Mouse (Mus musculus) myocyte (in vitro differentiated cells): ENCODE measurements around the gene Scube3.

Experiments
- CEBPB ChIP-seq: IDR thresholded peaks from 2 replicates; pipeline ENCODE4 v1.6.1; 2011; ENCODE audit warnings: mild to moderate bottlenecking, moderate library complexity; ENCODE audit not compliant: poor library complexity, insufficient read depth, severe bottlenecking
- MYOD1 ChIP-seq, 3 experiments: IDR thresholded peaks; one replicate each; pipeline ENCODE4 v1.6.1; 2011; ENCODE audit warnings: control low read depth in 2 of 3, low read depth in 2 of 3, mild to moderate bottlenecking in 2 of 3, moderate library complexity in 1 of 3; ENCODE audit not compliant: insufficient read length in 2 of 3, control insufficient read depth in 1 of 3
- POLR2A ChIP-seq: IDR thresholded peaks from one replicate; pipeline ENCODE4 v1.6.1; 2011; ENCODE audit warnings: low read depth, mild to moderate bottlenecking, control low read depth, moderate library complexity; ENCODE audit not compliant: insufficient read length
- POLR2AphosphoS2 ChIP-seq: IDR thresholded peaks from one replicate; pipeline ENCODE4 v1.6.1; 2011; ENCODE audit warnings: low read depth, control low read depth; ENCODE audit not compliant: insufficient read length
- TCF12 ChIP-seq: IDR thresholded peaks from one replicate; pipeline ENCODE4 v1.6.1; 2011; ENCODE audit warnings: mild to moderate bottlenecking, control low read depth; ENCODE audit not compliant: poor library complexity, insufficient read depth, severe bottlenecking
- TCF3 ChIP-seq: IDR thresholded peaks from one replicate; pipeline ENCODE4 v1.6.1; 2011; ENCODE audit warnings: low read depth, control low read depth; ENCODE audit not compliant: insufficient read length
- USF1 ChIP-seq: IDR thresholded peaks from one replicate; pipeline ENCODE4 v1.6.1; 2011; ENCODE audit warnings: low read depth, mild to moderate bottlenecking, control low read depth, moderate library complexity

DNA sequence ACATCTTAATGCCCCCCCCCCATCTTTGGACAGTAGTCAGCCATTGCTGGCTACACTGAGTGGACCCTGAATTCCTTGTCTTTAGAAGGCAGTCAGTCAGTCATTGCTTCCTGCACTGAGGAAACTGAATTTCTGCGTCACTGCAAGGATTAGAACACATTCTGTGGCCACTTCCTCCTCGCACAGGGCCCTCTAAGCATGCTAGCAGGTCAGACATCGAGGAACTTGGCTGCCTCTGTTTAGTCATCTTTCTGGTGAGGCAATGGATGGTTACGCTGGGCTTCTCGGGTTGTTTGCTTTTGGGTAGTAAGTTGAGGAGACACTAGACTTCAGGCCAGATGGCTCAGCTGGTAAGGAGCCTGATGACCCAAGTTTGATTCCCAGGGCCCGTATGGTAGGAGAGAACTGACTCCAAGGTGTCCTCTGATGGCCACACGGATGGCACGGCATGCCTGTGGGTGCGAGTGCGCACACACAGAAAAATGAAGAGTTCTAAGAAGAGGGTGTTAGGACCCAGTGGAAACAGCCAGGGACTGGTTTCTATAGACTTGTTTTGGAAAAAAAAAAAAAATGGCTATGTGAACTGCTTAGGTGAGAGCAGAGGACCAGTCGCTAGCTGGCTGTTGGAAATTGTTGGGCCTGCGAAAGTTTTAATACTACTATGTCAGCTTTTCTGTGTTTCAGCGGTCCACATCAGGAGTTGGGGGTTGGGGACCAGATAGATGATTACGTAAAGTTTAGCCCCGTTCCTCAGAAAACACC, 39.0 kb downstream of the Scube3 start:
- TF ChIP-seq POLR2A (no peak), USF1 (no peak), TCF12 (no peak), TCF3 (no peak), POLR2AphosphoS2 (no peak), CEBPB (no peak), MYOD1 (IDR thresholded peaks at IDR 0.05; ENCODE audit: control insufficient read depth in 1 of 3, insufficient read length in 2 of 3, low read depth in 2 of 3) (no peak)
